Mouse (Mus musculus): ENCODE measurements at regions not wholly inside any gene's neighbourhood (a gene's known extent, or its start where the extent isn't known, plus 50 kb on each side); places are given as distances from the start of the nearest gene placed in this dataset.

GRCm38 (mm10) chr14:68307973-68308660 lies 986.0 kb downstream of the Synb start:
- H3K9ac ChIP-seq (replicated peaks; ENCODE audit: low read depth, low read length): no peak overlapping the region
- H3K27ac ChIP-seq (ENCODE audit: low read length): no peak overlapping the region
- H3K27me3 ChIP-seq (ENCODE audit: control insufficient read depth, insufficient read depth, low read length): no peaks in the 10 kb centered on the region
- no peak for ATAC-seq (ENCODE audit: insufficient number of reproducible peaks, insufficient read depth, low FRiP score, low read depth)
- H3K4me2 ChIP-seq (replicated peaks; ENCODE audit: low read depth, low read length): no peak overlapping the region
- H3K4me1 ChIP-seq (ENCODE audit: control insufficient read depth, insufficient read depth, low read length): no peaks in the 10 kb centered on the region
- no peak overlapping the region for H3K4me3 ChIP-seq (ENCODE audit: low read depth, low read length)
- H3K9me3 ChIP-seq (ENCODE audit: control insufficient read depth, low read depth, low read length): no peaks in the 10 kb centered on the region
- 87% methylated on average over 2 of the region's 2 CpGs for WGBS
- no peaks in the 10 kb centered on the region for H3K36me3 ChIP-seq (ENCODE audit: control insufficient read depth, insufficient read depth, low read length)

GRCm38 (mm10) chr14:68305166-68305565 lies 988.9 kb downstream of the Synb start:
- Histone ChIP-seq H3K4me2 (replicated peaks; ENCODE audit: low read depth, low read length) (no peak overlapping the region), H3K36me3 (ENCODE audit: control insufficient read depth, insufficient read depth, low read length) (no peaks in the 10 kb centered on the region), H3K27me3 (ENCODE audit: control insufficient read depth, insufficient read depth, low read length) (no peaks in the 10 kb centered on the region), H3K4me3 (ENCODE audit: low read depth, low read length) (no peak overlapping the region), H3K9me3 (ENCODE audit: control insufficient read depth, low read depth, low read length) (no peaks in the 10 kb centered on the region), H3K9ac (replicated peaks; ENCODE audit: low read depth, low read length) (no peak overlapping the region), H3K4me1 (ENCODE audit: control insufficient read depth, insufficient read depth, low read length) (no peaks in the 10 kb centered on the region), H3K27ac (ENCODE audit: low read length) (no peak overlapping the region)
- no peak for ATAC-seq (ENCODE audit: insufficient number of reproducible peaks, insufficient read depth, low FRiP score, low read depth)
- 76% methylated on average over 8 of the region's 8 CpGs for WGBS

GRCm38 (mm10) chr14:68301710-68302109 lies 992.4 kb downstream of the Synb start:
- H3K36me3 ChIP-seq (ENCODE audit: control insufficient read depth, insufficient read depth, low read length): no peaks in the 10 kb centered on the region
- ATAC-seq (ENCODE audit: insufficient number of reproducible peaks, insufficient read depth, low FRiP score, low read depth): no peak
- H3K27me3 ChIP-seq (ENCODE audit: control insufficient read depth, insufficient read depth, low read length): no peaks in the 10 kb centered on the region
- H3K9ac ChIP-seq (replicated peaks; ENCODE audit: low read depth, low read length): no peak overlapping the region
- H3K4me1 ChIP-seq (ENCODE audit: control insufficient read depth, insufficient read depth, low read length): no peaks in the 10 kb centered on the region
- no peak overlapping the region for H3K4me2 ChIP-seq (replicated peaks; ENCODE audit: low read depth, low read length)
- no peak overlapping the region for H3K4me3 ChIP-seq (ENCODE audit: low read depth, low read length)
- WGBS: 21% methylated on average over 4 of the region's 4 CpGs
- H3K9me3 ChIP-seq (ENCODE audit: control insufficient read depth, low read depth, low read length): no peaks in the 10 kb centered on the region
- H3K27ac ChIP-seq (ENCODE audit: low read length): no peak overlapping the region

GRCm38 (mm10) chr14:68285546-68285945 lies 1008.6 kb downstream of the Synb start:
- Histone ChIP-seq H3K4me2 (replicated peaks; ENCODE audit: low read depth, low read length) (no peak overlapping the region), H3K36me3 (ENCODE audit: control insufficient read depth, insufficient read depth, low read length) (no peaks in the 10 kb centered on the region), H3K4me1 (ENCODE audit: control insufficient read depth, insufficient read depth, low read length) (no peaks in the 10 kb centered on the region), H3K9ac (replicated peaks; ENCODE audit: low read depth, low read length) (no peak overlapping the region), H3K27me3 (ENCODE audit: control insufficient read depth, insufficient read depth, low read length) (no peaks in the 10 kb centered on the region), H3K4me3 (ENCODE audit: low read depth, low read length) (no peak overlapping the region), H3K27ac (ENCODE audit: low read length) (no peak overlapping the region), H3K9me3 (ENCODE audit: control insufficient read depth, low read depth, low read length) (peaks cover 3% of the 10 kb centered on the region; the same call in 1 of the 2 replicates)
- ATAC-seq (ENCODE audit: insufficient number of reproducible peaks, insufficient read depth, low FRiP score, low read depth): no peak
- 68% methylated on average over 3 of the region's 3 CpGs for WGBS

- no peaks in the 10 kb centered on the region for H3K36me3 ChIP-seq (ENCODE audit: control insufficient read depth, insufficient read depth, low read length)
- no peak overlapping the region for H3K4me3 ChIP-seq (ENCODE audit: low read depth, low read length)
- WGBS: 68% methylated on average over 3 of the region's 3 CpGs
- no peaks in the 10 kb centered on the region for H3K27me3 ChIP-seq (ENCODE audit: control insufficient read depth, insufficient read depth, low read length)
- no peak overlapping the region for H3K9ac ChIP-seq (replicated peaks; ENCODE audit: low read depth, low read length)
- H3K9me3 ChIP-seq (ENCODE audit: control insufficient read depth, low read depth, low read length): no peaks in the 10 kb centered on the region
- H3K4me1 ChIP-seq (ENCODE audit: control insufficient read depth, insufficient read depth, low read length): no peaks in the 10 kb centered on the region
- H3K27ac ChIP-seq (ENCODE audit: low read length): no peak overlapping the region
- no peak for ATAC-seq (ENCODE audit: insufficient number of reproducible peaks, insufficient read depth, low FRiP score, low read depth)
- no peak overlapping the region for H3K4me2 ChIP-seq (replicated peaks; ENCODE audit: low read depth, low read length)
Observed at GRCm38 (mm10) chr14:68261436-68261835, 1032.7 kb downstream of the Synb start.

- no peak overlapping the region for H3K9ac ChIP-seq (replicated peaks; ENCODE audit: low read depth, low read length)
- H3K4me3 ChIP-seq (ENCODE audit: low read depth, low read length): no peak overlapping the region
- no peaks in the 10 kb centered on the region for H3K36me3 ChIP-seq (ENCODE audit: control insufficient read depth, insufficient read depth, low read length)
- H3K9me3 ChIP-seq (ENCODE audit: control insufficient read depth, low read depth, low read length): no peaks in the 10 kb centered on the region
- no peak overlapping the region for H3K4me2 ChIP-seq (replicated peaks; ENCODE audit: low read depth, low read length)
- H3K4me1 ChIP-seq (ENCODE audit: control insufficient read depth, insufficient read depth, low read length): no peaks in the 10 kb centered on the region
- H3K27me3 ChIP-seq (ENCODE audit: control insufficient read depth, insufficient read depth, low read length): no peaks in the 10 kb centered on the region
- WGBS: 74% methylated on average over 2 of the region's 2 CpGs
- no peak overlapping the region for H3K27ac ChIP-seq (ENCODE audit: low read length)
- no peak for ATAC-seq (ENCODE audit: insufficient number of reproducible peaks, insufficient read depth, low FRiP score, low read depth)
Observed at GRCm38 (mm10) chr14:68246966-68247365, 1047.1 kb downstream of the Synb start.

GRCm38 (mm10) chr14:68240146-68240545 lies 1054.0 kb downstream of the Synb start:
- no peaks in the 10 kb centered on the region for H3K9me3 ChIP-seq (ENCODE audit: control insufficient read depth, low read depth, low read length)
- no peak overlapping the region for H3K27ac ChIP-seq (ENCODE audit: low read length)
- no peak overlapping the region for H3K4me3 ChIP-seq (ENCODE audit: low read depth, low read length)
- no peak overlapping the region for H3K9ac ChIP-seq (replicated peaks; ENCODE audit: low read depth, low read length)
- H3K4me2 ChIP-seq (replicated peaks; ENCODE audit: low read depth, low read length): no peak overlapping the region
- no peaks in the 10 kb centered on the region for H3K36me3 ChIP-seq (ENCODE audit: control insufficient read depth, insufficient read depth, low read length)
- WGBS: 77% methylated on average over 7 of the region's 7 CpGs
- no peaks in the 10 kb centered on the region for H3K27me3 ChIP-seq (ENCODE audit: control insufficient read depth, insufficient read depth, low read length)
- ATAC-seq (ENCODE audit: insufficient number of reproducible peaks, insufficient read depth, low FRiP score, low read depth): no peak
- H3K4me1 ChIP-seq (ENCODE audit: control insufficient read depth, insufficient read depth, low read length): no peaks in the 10 kb centered on the region

GRCm38 (mm10) chr14:68224152-68224551 lies 1069.9 kb downstream of the Synb start:
- Histone ChIP-seq H3K4me2 (replicated peaks; ENCODE audit: low read depth, low read length) (no peak overlapping the region), H3K27ac (ENCODE audit: low read length) (no peak overlapping the region), H3K9ac (replicated peaks; ENCODE audit: low read depth, low read length) (no peak overlapping the region), H3K4me3 (ENCODE audit: low read depth, low read length) (no peak overlapping the region), H3K4me1 (ENCODE audit: control insufficient read depth, insufficient read depth, low read length) (no peaks in the 10 kb centered on the region), H3K9me3 (ENCODE audit: control insufficient read depth, low read depth, low read length) (no peaks in the 10 kb centered on the region), H3K27me3 (ENCODE audit: control insufficient read depth, insufficient read depth, low read length) (no peaks in the 10 kb centered on the region), H3K36me3 (ENCODE audit: control insufficient read depth, insufficient read depth, low read length) (no peaks in the 10 kb centered on the region)
- 87% methylated on average over 3 of the region's 3 CpGs for WGBS
- no peak for ATAC-seq (ENCODE audit: insufficient number of reproducible peaks, insufficient read depth, low FRiP score, low read depth)

GRCm38 (mm10) chr14:68219025-68219595 lies 1075.0 kb downstream of the Synb start:
- Histone ChIP-seq H3K9me3 (ENCODE audit: control insufficient read depth, low read depth, low read length) (no peaks in the 10 kb centered on the region), H3K27ac (ENCODE audit: low read length) (no peak overlapping the region), H3K4me2 (replicated peaks; ENCODE audit: low read depth, low read length) (no peak overlapping the region), H3K9ac (replicated peaks; ENCODE audit: low read depth, low read length) (no peak overlapping the region), H3K36me3 (ENCODE audit: control insufficient read depth, insufficient read depth, low read length) (no peaks in the 10 kb centered on the region), H3K27me3 (ENCODE audit: control insufficient read depth, insufficient read depth, low read length) (no peaks in the 10 kb centered on the region), H3K4me3 (ENCODE audit: low read depth, low read length) (no peak overlapping the region), H3K4me1 (ENCODE audit: control insufficient read depth, insufficient read depth, low read length) (no peaks in the 10 kb centered on the region)
- ATAC-seq (ENCODE audit: insufficient number of reproducible peaks, insufficient read depth, low FRiP score, low read depth): no peak
- WGBS: 69% methylated on average over 9 of the region's 9 CpGs

Data from stomach, embryonic 14.5 days (tissue).